ENCODE assay signal across 8 mouse cellular contexts in genomic region chr6:116107471-116108358, GRCm38 (mm10).
DNase-seq lines count a peak whose midpoint lies in the region; ATAC-seq and TF ChIP-seq lines count a peak whose summit lies in the region.

No protein-coding gene starts in this region.

- peak; percentile 7 for DNase-seq in CD4-positive helper T cell, adult 2 months (ENCODE audit: low read depth, low spot score)
- peak; percentile 52 for DNase-seq in adrenal gland, postnatal 14 days
- DNase-seq in forebrain, embryonic 10.5 days (ENCODE audit: extremely low spot score, low spot score) = peak; percentile 66
- peak; percentile 71 to 74 for DNase-seq in heart, postnatal 10 days
- DNase-seq in kidney, postnatal 25 days = peak; percentile 54 to 71
- DNase-seq in lung, embryonic 14.5 days = peak; percentile 83
- peak; percentile 31 to 56 for DNase-seq in thymus, postnatal 36 days

- no peaks in the 10 kb centered on the region for H3K27me3 ChIP-seq in forebrain, embryonic 10.5 days (ENCODE audit: poor library complexity, severe bottlenecking)
- H3K27me3 ChIP-seq in lung, embryonic 14.5 days (ENCODE audit: insufficient read depth, low read length) = no peaks in the 10 kb centered on the region

- peak overlapping the region; percentile 46 for H3K9ac ChIP-seq in lung, embryonic 14.5 days

- no peaks in the 10 kb centered on the region for H3K36me3 ChIP-seq in forebrain, embryonic 10.5 days (replicated peaks)
- no peaks in the 10 kb centered on the region for H3K36me3 ChIP-seq in lung, embryonic 14.5 days (ENCODE audit: insufficient read depth)

- no peak for TF ChIP-seq CTCF in lung, embryonic 14.5 days (IDR thresholded peaks at IDR 0.05; ENCODE audit: low read depth)
- TF ChIP-seq CTCF in olfactory bulb, adult 2 months (IDR thresholded peaks at IDR 0.05; ENCODE audit: insufficient read depth, low read depth, low read length) = no peak

- peaks cover 15% of the 10 kb centered on the region for H3K4me1 ChIP-seq in forebrain, embryonic 10.5 days
- no peaks in the 10 kb centered on the region for H3K4me1 ChIP-seq in lung, embryonic 14.5 days (ENCODE audit: insufficient read depth)
- peaks cover 9% of the 10 kb centered on the region for H3K4me1 ChIP-seq in olfactory bulb, adult 2 months (ENCODE audit: control insufficient read depth, insufficient read depth, low read length)

- peak; percentile 98 for ATAC-seq in lung, embryonic 14.5 days (ENCODE audit: insufficient read depth)

- H3K4me2 ChIP-seq in lung, embryonic 14.5 days = peak overlapping the region; percentile 63

- TF ChIP-seq POLR2A in olfactory bulb, adult 2 months (IDR thresholded peaks at IDR 0.05; ENCODE audit: insufficient read depth, low read depth, low read length) = no peak

- WGBS in forebrain, embryonic 10.5 days = under 1% methylated on average over 29 of the region's 29 CpGs
- 2% methylated on average over 29 of the region's 29 CpGs for WGBS in lung, embryonic 14.5 days
- WGBS in olfactory bulb, adult 2 months = under 1% methylated on average over 29 of the region's 29 CpGs

- no peaks in the 10 kb centered on the region for H3K9me3 ChIP-seq in forebrain, embryonic 10.5 days
- no peaks in the 10 kb centered on the region for H3K9me3 ChIP-seq in lung, embryonic 14.5 days (ENCODE audit: low read depth, low read length)

- intact Hi-C loops in heart, postnatal 10 days (cut with DNase I) = loop anchor here (5.0 kb wide), 2 partner anchors 35 to 85 kb away; no protein-coding TSS in a partner anchor

- H3K27ac ChIP-seq in forebrain, embryonic 10.5 days = peak overlapping the region; percentile 88
- H3K27ac ChIP-seq in lung, embryonic 14.5 days (ENCODE audit: low read depth) = peak overlapping the region; percentile 51
- H3K27ac ChIP-seq in olfactory bulb, adult 2 months (ENCODE audit: insufficient read depth, low read depth, low read length) = 0 out of 2 replicates have a peak overlapping the region, but pooled peaks have one; percentile 4

- peak overlapping the region; percentile 76 for H3K4me3 ChIP-seq in forebrain, embryonic 10.5 days
- peak overlapping the region; percentile 44 for H3K4me3 ChIP-seq in lung, embryonic 14.5 days (ENCODE audit: low read depth, low read length)
- H3K4me3 ChIP-seq in olfactory bulb, adult 2 months (ENCODE audit: insufficient read depth, low read depth, low read length) = peak overlapping the region; percentile 52

Comparison
In these comparisons a context has a peak if more than half of its experiments do, and no peak if none do; other contexts are left out.
1. Peak in every context shown above with its lines: DNase-seq, ATAC-seq, H3K4me3 ChIP-seq and H3K27ac ChIP-seq.
2. DNase-seq: peak in every context shown above with its lines; median percentile 83 in lung, embryonic 14.5 days; 72 in heart, postnatal 10 days; 66 in forebrain, embryonic 10.5 days; 62 in kidney, postnatal 25 days; 52 in adrenal gland, postnatal 14 days; 44 in thymus, postnatal 36 days; 7 in CD4-positive helper T cell, adult 2 months.
3. H3K27ac ChIP-seq: peak in every context shown above with its lines; median percentile 88 in forebrain, embryonic 10.5 days; 51 in lung, embryonic 14.5 days; 4 in olfactory bulb, adult 2 months.